Mouse (Mus musculus): Measurements from ENCODE around the gene Fus.

- no peak for TF ChIP-seq TAL1 (IDR thresholded peaks at IDR 0.05; ENCODE audit: low read length)
- TF ChIP-seq GATA1 (IDR thresholded peaks at IDR 0.05; ENCODE audit: low read length) = no peak
Observed at GRCm38 (mm10) chr7:127999436-127999835, 32.2 kb downstream of the Fus start.
